Mouse (Mus musculus) MEL (cell line): ENCODE measurements at regions not wholly inside any gene's neighbourhood (a gene's known extent, or its start where the extent isn't known, plus 50 kb on each side); places are given as distances from the start of the nearest gene placed in this dataset.

Experiments
- DNase-seq: peaks from one replicate; pipeline ENCODE4 v3.0.0; 2011; ENCODE audit warnings: low read depth, low spot score
- H3K27ac ChIP-seq: 2 replicates; pipeline ENCODE4 v1.5.1; 2012; ENCODE audit warnings: low read depth, mild to moderate bottlenecking, control low read depth, low read length, moderate library complexity; ENCODE audit not compliant: control insufficient read depth
- H3K27me3 ChIP-seq, 2 experiments: fragments of 150-350 bp in 1 of 2; sonication (generic) in 1 of 2; 2 replicates each; pipeline ENCODE4 v1.6.1; 2012; ENCODE audit warnings: low read length in 2 of 2, mild to moderate bottlenecking in 2 of 2, improper control_type of control experiment in 1 of 2, moderate library complexity in 1 of 2; ENCODE audit not compliant: insufficient read depth in 2 of 2, control insufficient read depth in 1 of 2
- H3K36me3 ChIP-seq, 2 experiments: 2 replicates each; pipeline ENCODE4 v1.6.1; 2012 to 2014; ENCODE audit warnings: low read length in 2 of 2, improper control_type of control experiment in 1 of 2, inconsistent platforms in 1 of 2, mild to moderate bottlenecking in 1 of 2; ENCODE audit not compliant: insufficient read depth in 2 of 2, control insufficient read depth in 1 of 2
- H3K4me1 ChIP-seq, 2 experiments: fragments of 150-350 bp in 1 of 2; sonication (generic) in 1 of 2; 2 replicates each; pipeline ENCODE4 v1.6.1; 2012; ENCODE audit warnings: low read length in 2 of 2, improper control_type of control experiment in 1 of 2, mild to moderate bottlenecking in 1 of 2; ENCODE audit not compliant: insufficient read depth in 2 of 2, control insufficient read depth in 1 of 2
- H3K4me3 ChIP-seq, 2 experiments: fragments of 150-350 bp in 1 of 2; sonication (generic) in 1 of 2; 2 replicates each; pipeline ENCODE4 v1.5.1; 2012; ENCODE audit warnings: low read depth in 2 of 2, low read length in 2 of 2, mild to moderate bottlenecking in 2 of 2, moderate library complexity in 2 of 2, control low read depth in 1 of 2, improper control_type of control experiment in 1 of 2; ENCODE audit not compliant: control insufficient read depth in 1 of 2, insufficient read depth in 1 of 2
- H3K79me2 ChIP-seq: 2 replicates; pipeline ENCODE4 v1.6.1; 2012; ENCODE audit warnings: mild to moderate bottlenecking, low read length, moderate library complexity; ENCODE audit not compliant: control insufficient read depth, poor library complexity, insufficient read depth
- H3K9ac ChIP-seq: 2 replicates; pipeline ENCODE4 v1.6.1; 2012; ENCODE audit warnings: low read depth, mild to moderate bottlenecking, control low read depth, low read length, moderate library complexity; ENCODE audit not compliant: control insufficient read depth, poor library complexity, severe bottlenecking
- H3K9me3 ChIP-seq: fragments of 150-350 bp; sonication (generic); replicated peaks from 2 replicates; pipeline ENCODE4 v1.6.1; 2012; ENCODE audit warnings: mild to moderate bottlenecking, low read length, improper control_type of control experiment, moderate library complexity; ENCODE audit not compliant: insufficient read depth
- CHD2 ChIP-seq: IDR thresholded peaks from 2 replicates; pipeline ENCODE4 v1.6.1; 2011; ENCODE audit warnings: low read length, improper control_type of control experiment
- E2F4 ChIP-seq: IDR thresholded peaks from 2 replicates; pipeline ENCODE4 v1.6.1; 2011; ENCODE audit warnings: low read depth, low read length, improper control_type of control experiment, borderline replicate concordance
- ELF1 ChIP-seq: IDR thresholded peaks from 2 replicates; pipeline ENCODE4 v1.6.1; 2014; ENCODE audit warnings: low read depth, mild to moderate bottlenecking, inconsistent platforms, low read length, improper control_type of control experiment, moderate library complexity
- EP300 ChIP-seq, 2 experiments: IDR thresholded peaks; 2 replicates each; pipeline ENCODE4 v1.6.1; 2011; ENCODE audit warnings: improper control_type of control experiment in 2 of 2, low read length in 2 of 2, low read depth in 1 of 2, mild to moderate bottlenecking in 1 of 2
- JUND ChIP-seq: IDR thresholded peaks from 2 replicates; pipeline ENCODE4 v1.6.1; 2011; ENCODE audit warnings: low read depth, mild to moderate bottlenecking, improper control_type of control experiment, low read length
- KAT2A ChIP-seq: conservative IDR thresholded peaks from 2 replicates; pipeline ENCODE4 v1.6.1; 2012; ENCODE audit warnings: low read depth, low read length, improper control_type of control experiment, inconsistent platforms
- MAFK ChIP-seq: IDR thresholded peaks from 2 replicates; pipeline ENCODE4 v1.6.1; 2011; ENCODE audit warnings: low read depth, mild to moderate bottlenecking, low read length, improper control_type of control experiment, borderline replicate concordance
- MAX ChIP-seq: IDR thresholded peaks from 2 replicates; pipeline ENCODE4 v1.6.1; 2011; ENCODE audit warnings: low read length, improper control_type of control experiment
- MAZ ChIP-seq: IDR thresholded peaks from 2 replicates; pipeline ENCODE4 v1.6.1; 2012; ENCODE audit warnings: low read depth, mild to moderate bottlenecking, inconsistent platforms, low read length, improper control_type of control experiment
- MEF2A ChIP-seq: IDR thresholded peaks from 2 replicates; pipeline ENCODE4 v1.6.1; 2014; ENCODE audit warnings: low read depth, mild to moderate bottlenecking, inconsistent platforms, low read length, improper control_type of control experiment; ENCODE audit not compliant: poor library complexity, insufficient replicate concordance, severe bottlenecking; ENCODE audit errors: extremely low read depth
- NRF1 ChIP-seq: IDR thresholded peaks from 2 replicates; pipeline ENCODE4 v1.6.1; 2014; ENCODE audit warnings: low read depth, mild to moderate bottlenecking, inconsistent platforms, low read length, improper control_type of control experiment, moderate library complexity; ENCODE audit not compliant: poor library complexity, insufficient read depth, severe bottlenecking
- POLR2AphosphoS5 ChIP-seq: IDR thresholded peaks from 2 replicates; pipeline ENCODE4 v1.6.1; 2012; ENCODE audit warnings: low read depth, borderline replicate concordance, mild to moderate bottlenecking, inconsistent platforms, low read length, moderate library complexity, mixed read lengths
- RAD21 ChIP-seq: IDR thresholded peaks from 2 replicates; pipeline ENCODE4 v1.6.1; 2011; ENCODE audit warnings: mild to moderate bottlenecking, low read depth, low read length, improper control_type of control experiment
- RCOR1 ChIP-seq: IDR thresholded peaks from 2 replicates; pipeline ENCODE4 v1.6.1; 2012; ENCODE audit warnings: low read depth, mild to moderate bottlenecking, inconsistent platforms, low read length, improper control_type of control experiment
- SIN3A ChIP-seq: IDR thresholded peaks from 2 replicates; pipeline ENCODE4 v1.6.1; 2012; ENCODE audit warnings: low read length, improper control_type of control experiment, inconsistent platforms
- TBP ChIP-seq: IDR thresholded peaks from 2 replicates; pipeline ENCODE4 v1.8.0; 2011; ENCODE audit warnings: low read depth, low read length, improper control_type of control experiment
- UBTF ChIP-seq: IDR thresholded peaks from 2 replicates; pipeline ENCODE4 v1.6.1; 2012; ENCODE audit warnings: low read depth, mild to moderate bottlenecking, inconsistent platforms, low read length, improper control_type of control experiment, moderate library complexity, borderline replicate concordance; ENCODE audit not compliant: insufficient read depth
- USF2 ChIP-seq, 2 experiments: IDR thresholded peaks; 2 replicates each; pipeline ENCODE4 v1.6.1; 2011 to 2012; ENCODE audit warnings: improper control_type of control experiment in 2 of 2, low read length in 2 of 2, borderline replicate concordance in 1 of 2, inconsistent platforms in 1 of 2, low read depth in 1 of 2, mild to moderate bottlenecking in 1 of 2; ENCODE audit not compliant: insufficient read depth in 1 of 2
- ZC3H11A ChIP-seq: IDR thresholded peaks from 2 replicates; pipeline ENCODE4 v1.6.1; 2012; ENCODE audit warnings: low read depth, mild to moderate bottlenecking, inconsistent platforms, low read length, improper control_type of control experiment

DNA sequence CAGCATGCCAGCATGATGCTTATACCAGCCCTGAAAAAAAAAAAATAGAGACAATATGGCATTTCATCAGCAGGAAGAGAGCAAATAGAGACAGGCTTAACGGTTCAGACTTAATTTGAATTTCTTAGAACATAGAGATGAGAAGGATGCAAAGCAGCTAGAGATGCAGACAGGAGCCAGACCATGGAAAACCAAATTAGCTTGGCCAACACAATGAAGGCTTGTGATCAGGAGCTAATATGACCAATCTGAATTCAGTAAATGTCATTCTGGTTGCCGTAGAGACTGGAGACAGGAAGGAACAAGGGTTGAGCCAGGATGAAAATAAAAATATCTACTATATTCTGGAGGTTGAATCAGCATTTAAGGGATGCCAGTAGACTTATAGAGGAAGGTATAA lies 248.3 kb upstream of the Gm10192 start:
- Histone ChIP-seq H3K36me3 (no peaks in the 10 kb centered on the region), H3K4me3 (no peak overlapping the region)
- TF ChIP-seq ZC3H11A: no peak
- TF ChIP-seq SIN3A: no peak
- no peak for TF ChIP-seq USF2 (IDR thresholded peaks at IDR 0.05; ENCODE audit: borderline replicate concordance in 1 of 2, insufficient read depth in 1 of 2, low read depth in 1 of 2, low read length in 2 of 2)
- no peak for TF ChIP-seq MAX
- no peak for TF ChIP-seq NRF1
- no peak for TF ChIP-seq E2F4
- TF ChIP-seq KAT2A: no peak
- no peak for TF ChIP-seq CHD2
- no peak for TF ChIP-seq RCOR1
- TF ChIP-seq JUND: no peak
- no peak for TF ChIP-seq MAFK
- no peak for TF ChIP-seq MAZ
- no peak for TF ChIP-seq TBP
- no peak for TF ChIP-seq RAD21
- no peak for TF ChIP-seq EP300 (IDR thresholded peaks at IDR 0.05; ENCODE audit: low read depth in 1 of 2, low read length in 2 of 2)
- TF ChIP-seq UBTF: no peak
- no peak for TF ChIP-seq POLR2AphosphoS5

DNA sequence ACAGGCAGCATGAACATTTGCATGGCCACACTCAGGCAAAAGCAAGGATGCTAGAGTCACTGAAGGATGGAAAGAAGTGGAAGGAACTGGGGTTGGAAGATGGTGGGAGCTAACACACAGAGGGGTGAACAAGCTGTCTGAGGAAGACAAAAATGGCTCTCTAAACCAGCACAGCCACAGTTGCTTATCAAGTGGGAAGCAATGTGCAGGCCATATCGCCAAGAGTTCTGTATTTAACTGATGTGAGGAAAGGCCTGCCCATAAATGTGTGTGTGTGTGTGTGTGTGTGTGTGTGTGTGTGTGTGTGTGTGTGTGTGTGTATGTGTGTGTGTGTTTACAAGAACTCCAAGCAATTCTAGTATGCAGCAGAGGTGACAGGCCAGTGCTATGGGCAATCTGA lies 236.9 kb upstream of the Gm10192 start:
- DNase-seq: no peak
- Histone ChIP-seq H3K79me2 (no peaks in the 10 kb centered on the region), H3K27ac (no peak overlapping the region), H3K4me3 (no peak overlapping the region), H3K9ac (no peak overlapping the region), H3K9me3 (no peaks in the 10 kb centered on the region), H3K4me1 (no peaks in the 10 kb centered on the region), H3K36me3 (no peaks in the 10 kb centered on the region), H3K27me3 (no peaks in the 10 kb centered on the region)
- TF ChIP-seq SIN3A (no peak), ELF1 (no peak), MEF2A (no peak), RAD21 (no peak), KAT2A (no peak), ZC3H11A (no peak)

More for the DNA sequence above, 248.3 kb upstream of the Gm10192 start:
- H3K79me2 ChIP-seq: no peaks in the 10 kb centered on the region
- no peak for DNase-seq
- no peaks in the 10 kb centered on the region; a peak in 1 of 4 replicates for H3K27me3 ChIP-seq
- no peak overlapping the region for H3K27ac ChIP-seq
- H3K9ac ChIP-seq: no peak overlapping the region
- H3K9me3 ChIP-seq: no peaks in the 10 kb centered on the region
- no peaks in the 10 kb centered on the region for H3K4me1 ChIP-seq
